Mouse (Mus musculus) cortical plate, adult 2 months (tissue): ENCODE results near the gene Sun1. TPM values are rescaled to one million over a fixed set of nuclear protein-coding genes. Genes with fewer than 3 reads are reported as not detected.

Experiments used
- H3K27ac ChIP-seq: fragments of 200-500 bp; 2 replicates; pipeline ENCODE4 v1.5.1; 2012; ENCODE audit warnings: low read length, control low read depth, inconsistent platforms; ENCODE audit not compliant: insufficient read depth
- H3K4me1 ChIP-seq: fragments of 200-500 bp; 2 replicates; pipeline ENCODE4 v1.6.1; 2011; ENCODE audit warnings: low read length; ENCODE audit not compliant: control insufficient read depth, insufficient read depth
- H3K4me3 ChIP-seq: fragments of 200-500 bp; 2 replicates; pipeline ENCODE4 v1.5.1; 2011; ENCODE audit warnings: mild to moderate bottlenecking, low read length, control low read depth; ENCODE audit not compliant: insufficient read depth
- CTCF ChIP-seq: fragments of 200-500 bp; IDR thresholded peaks from 2 replicates; pipeline ENCODE4 v1.5.1; 2011; ENCODE audit warnings: mild to moderate bottlenecking, control low read depth, low read length; ENCODE audit not compliant: insufficient read depth; ENCODE audit errors: extremely low read depth
- POLR2A ChIP-seq: fragments of 200-500 bp; IDR thresholded peaks from 2 replicates; pipeline ENCODE4 v1.6.1; 2011; ENCODE audit warnings: mild to moderate bottlenecking, low read length, control low read depth; ENCODE audit not compliant: insufficient read depth; ENCODE audit errors: extremely low read depth
- polyA plus RNA-seq: library from polyadenylated mRNA; depleted of rRNA; stranded (reverse); fragments of >200 nt; gene quantifications from 2 replicates; pipeline ENCODE4 v1.2.3, GENCODE M21; 2012

Gene Sun1
- polyA plus RNA-seq, 1 experiment: 115 TPM

GRCm38 (mm10) chr5:139206081-139206480 is 5.6 kb downstream of the Sun1 start:
- TF ChIP-seq CTCF (no peak), POLR2A (no peak)
- no peak overlapping the region for H3K27ac ChIP-seq
- H3K4me3 ChIP-seq: no peak overlapping the region
- H3K4me1 ChIP-seq: peaks cover 15% of the 10 kb centered on the region

GRCm38 (mm10) chr5:139206525-139206924 is 6.1 kb downstream of the Sun1 start:
- TF ChIP-seq CTCF (no peak), POLR2A (no peak)
- no peak overlapping the region for H3K4me3 ChIP-seq
- peaks cover 15% of the 10 kb centered on the region for H3K4me1 ChIP-seq
- H3K27ac ChIP-seq: no peak overlapping the region

GRCm38 (mm10) chr5:139208183-139208582 is 7.7 kb downstream of the Sun1 start:
- no peak for TF ChIP-seq CTCF
- no peak for TF ChIP-seq POLR2A
- Histone ChIP-seq H3K4me1 (peaks cover 11% of the 10 kb centered on the region), H3K27ac (no peak overlapping the region), H3K4me3 (no peak overlapping the region)

DNA sequence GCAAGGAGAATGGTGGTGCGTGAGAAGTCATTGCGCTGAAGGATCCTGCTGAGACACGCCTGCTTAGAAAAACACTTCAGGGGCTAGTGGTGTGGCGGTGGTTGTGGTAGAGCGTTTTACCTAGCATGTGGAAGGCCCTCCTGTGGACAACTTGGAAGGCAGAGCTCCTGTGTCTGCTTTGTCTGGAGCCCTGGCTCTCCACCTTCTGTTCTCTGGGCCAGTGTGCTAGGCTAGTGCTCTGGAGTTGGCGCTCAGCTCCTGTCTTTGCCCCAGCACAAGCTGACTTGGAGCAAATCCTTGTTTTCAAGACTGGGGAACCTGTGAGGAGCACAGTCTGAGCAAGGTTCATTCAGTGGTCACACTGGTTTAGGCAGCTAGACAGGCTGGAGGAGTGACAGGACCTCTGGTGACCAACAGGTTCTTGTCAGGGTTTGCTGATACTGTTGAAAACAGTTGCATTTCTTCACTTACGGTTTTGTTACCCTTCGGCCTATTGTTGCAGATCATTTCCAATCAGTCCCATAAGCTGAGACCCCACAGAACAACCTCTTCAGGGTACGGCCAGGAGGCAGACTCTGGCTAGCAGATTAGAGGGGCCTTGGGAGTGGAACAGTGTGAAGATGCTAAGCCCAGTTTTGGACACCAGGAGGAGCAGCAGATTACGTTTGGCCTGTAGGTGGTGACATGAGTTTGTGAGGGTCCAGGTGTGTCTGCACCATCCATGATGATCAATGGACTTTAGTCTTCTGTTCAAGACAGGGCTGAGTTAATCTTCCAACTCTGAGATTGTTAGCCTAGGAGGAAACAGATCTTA is 8.6 kb downstream of the Sun1 start:
- H3K27ac ChIP-seq: no peak overlapping the region
- TF ChIP-seq CTCF (peak; percentile 25), POLR2A (no peak)
- H3K4me3 ChIP-seq: no peak overlapping the region
- peaks cover 8% of the 10 kb centered on the region for H3K4me1 ChIP-seq

- Histone ChIP-seq H3K4me3 (no peak overlapping the region), H3K4me1 (peaks cover 9% of the 10 kb centered on the region), H3K27ac (no peak overlapping the region)
- TF ChIP-seq CTCF: no peak
- no peak for TF ChIP-seq POLR2A
Observed at GRCm38 (mm10) chr5:139209685-139210026, 9.2 kb downstream of the Sun1 start.

GRCm38 (mm10) chr5:139211737-139212385 is 11.4 kb downstream of the Sun1 start:
- H3K4me1 ChIP-seq: peaks cover 9% of the 10 kb centered on the region
- TF ChIP-seq CTCF (no peak), POLR2A (no peak)
- H3K4me3 ChIP-seq: no peak overlapping the region
- no peak overlapping the region for H3K27ac ChIP-seq

DNA sequence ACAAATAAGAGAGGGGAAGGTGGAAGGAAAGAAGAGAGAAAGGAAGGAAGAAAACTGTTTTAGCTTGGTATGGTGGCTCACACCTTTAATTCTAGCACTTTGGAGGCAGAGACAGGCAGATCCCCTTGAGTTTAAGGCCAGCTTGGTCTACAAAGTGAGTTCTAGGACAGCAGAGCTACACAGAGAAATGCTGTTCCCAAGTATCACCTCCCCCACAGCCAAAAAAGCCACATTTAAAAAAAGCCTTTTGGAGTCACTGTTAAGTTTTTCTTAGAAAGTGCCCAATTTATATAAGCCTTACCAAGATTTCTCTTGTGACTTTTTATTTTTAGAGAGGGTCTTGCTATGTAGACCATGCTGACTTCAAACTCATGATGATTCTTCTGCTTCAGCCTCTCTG is 13.9 kb downstream of the Sun1 start:
- H3K4me1 ChIP-seq: peaks cover 9% of the 10 kb centered on the region
- 0 out of 2 replicates have a peak overlapping the region, but pooled peaks have one; percentile 51 for H3K27ac ChIP-seq
- no peak overlapping the region for H3K4me3 ChIP-seq
- no peak for TF ChIP-seq POLR2A
- TF ChIP-seq CTCF: no peak

DNA sequence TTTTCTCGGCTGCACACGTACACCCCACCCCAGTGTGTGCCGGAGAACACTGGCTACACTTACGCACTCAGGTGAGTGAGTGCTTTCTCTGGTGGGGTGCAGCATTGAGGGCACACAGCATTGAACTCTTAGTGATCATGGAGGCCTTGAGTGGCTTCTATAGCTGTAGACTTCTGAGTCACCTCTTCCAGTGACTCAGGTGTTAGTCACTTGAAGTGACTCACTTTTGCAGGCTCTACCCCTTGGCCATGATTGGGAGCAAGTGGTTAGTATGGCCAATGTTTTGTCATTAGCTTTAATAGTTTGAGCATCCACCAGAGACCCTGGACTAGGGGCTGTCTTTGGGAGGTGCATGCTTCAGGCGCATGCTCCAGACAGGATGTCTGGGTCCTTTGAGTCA is 14.7 kb downstream of the Sun1 start:
- TF ChIP-seq POLR2A (no peak), CTCF (no peak)

GRCm38 (mm10) chr5:139216121-139216520 is 15.7 kb downstream of the Sun1 start:
- Histone ChIP-seq H3K27ac (no peak overlapping the region), H3K4me3 (no peak overlapping the region), H3K4me1 (peaks cover 7% of the 10 kb centered on the region)
- TF ChIP-seq CTCF: no peak
- no peak for TF ChIP-seq POLR2A

More for the DNA sequence above, 14.7 kb downstream of the Sun1 start:
- H3K4me3 ChIP-seq: no peak overlapping the region
- peaks cover 7% of the 10 kb centered on the region for H3K4me1 ChIP-seq
- H3K27ac ChIP-seq: no peak overlapping the region

GRCm38 (mm10) chr5:139216774-139217173 is 16.3 kb downstream of the Sun1 start:
- no peak for TF ChIP-seq POLR2A
- TF ChIP-seq CTCF: no peak
- peak overlapping the region; percentile 15; the same call in 1 of the 2 replicates for H3K27ac ChIP-seq
- no peak overlapping the region for H3K4me3 ChIP-seq
- peaks cover 7% of the 10 kb centered on the region for H3K4me1 ChIP-seq
